Comparison of ENCODE assay signal across 8 mouse cellular contexts in genomic region chr8:117470342-117470781, GRCm38 (mm10). TPM values are rescaled to one million over a fixed set of nuclear protein-coding genes. Genes with fewer than 3 reads are reported as not detected.
DNase-seq lines count a peak whose midpoint lies in the region; ATAC-seq and TF ChIP-seq lines count a peak whose summit lies in the region.

No protein-coding gene starts in this region.

- ATAC-seq in hindbrain, embryonic 12.5 days (ENCODE audit: low FRiP score): peak; percentile 92
- peak; percentile 75 for ATAC-seq in lung, embryonic 15.5 days (ENCODE audit: borderline replicate concordance, extremely low read depth, low FRiP score, low TSS enrichment)

- TF ChIP-seq POLR2A in olfactory bulb, adult 2 months (IDR thresholded peaks at IDR 0.05; ENCODE audit: insufficient read depth, low read depth, low read length): peak; percentile 45; the same call in 1 of the 2 replicates

- WGBS in hindbrain, embryonic 12.5 days: 1% methylated on average over 7 of the region's 14 CpGs
- under 1% methylated on average over 8 of the region's 14 CpGs for WGBS in lung, embryonic 15.5 days
- WGBS in olfactory bulb, adult 2 months: 2% methylated on average over 8 of the region's 14 CpGs

- no peaks in the 10 kb centered on the region for H3K27me3 ChIP-seq in hindbrain, embryonic 12.5 days
- no peaks in the 10 kb centered on the region for H3K27me3 ChIP-seq in lung, embryonic 15.5 days

- H3K9ac ChIP-seq in hindbrain, embryonic 12.5 days: peak overlapping the region; percentile 47; the same call in 1 of the 2 replicates
- H3K9ac ChIP-seq in lung, embryonic 15.5 days: no peak overlapping the region

- peak overlapping the region; percentile 7 for H3K4me3 ChIP-seq in hindbrain, embryonic 12.5 days
- H3K4me3 ChIP-seq in lung, embryonic 15.5 days: peak overlapping the region; percentile 16
- peak overlapping the region; percentile 19 for H3K4me3 ChIP-seq in olfactory bulb, adult 2 months (ENCODE audit: insufficient read depth, low read depth, low read length)

- no peak for TF ChIP-seq CTCF in olfactory bulb, adult 2 months (IDR thresholded peaks at IDR 0.05; ENCODE audit: insufficient read depth, low read depth, low read length)

- peak overlapping the region; percentile 87 for H3K27ac ChIP-seq in hindbrain, embryonic 12.5 days
- H3K27ac ChIP-seq in lung, embryonic 15.5 days: no peak overlapping the region
- peak overlapping the region; percentile 97 for H3K27ac ChIP-seq in olfactory bulb, adult 2 months (ENCODE audit: insufficient read depth, low read depth, low read length)

- H3K9me3 ChIP-seq in hindbrain, embryonic 12.5 days (replicated peaks): no peaks in the 10 kb centered on the region
- no peaks in the 10 kb centered on the region for H3K9me3 ChIP-seq in lung, embryonic 15.5 days

- peaks cover 16% of the 10 kb centered on the region for H3K4me1 ChIP-seq in hindbrain, embryonic 12.5 days
- peaks cover 7% of the 10 kb centered on the region for H3K4me1 ChIP-seq in lung, embryonic 15.5 days
- peaks cover 13% of the 10 kb centered on the region for H3K4me1 ChIP-seq in olfactory bulb, adult 2 months (ENCODE audit: control insufficient read depth, insufficient read depth, low read length)

- H3K36me3 ChIP-seq in hindbrain, embryonic 12.5 days: no peaks in the 10 kb centered on the region
- H3K36me3 ChIP-seq in lung, embryonic 15.5 days: no peaks in the 10 kb centered on the region

- H3K4me2 ChIP-seq in hindbrain, embryonic 12.5 days (replicated peaks): peak overlapping the region; percentile 47
- peak overlapping the region; percentile 46 for H3K4me2 ChIP-seq in lung, embryonic 15.5 days

- DNase-seq in MN1 (ENCODE audit: low spot score): peak; percentile 91
- peak; percentile 46 for DNase-seq in cerebellum, adult 9-10 months
- peak; percentile 85 to 95 for DNase-seq in frontal cortex, adult 2 months (ENCODE audit: extremely low spot score in 1 of 2, low spot score in 1 of 2)
- DNase-seq in layer of hippocampus, adult 9-10 months (ENCODE audit: low spot score): peak; percentile 37
- peak; percentile 49 to 70 for DNase-seq in thymus, postnatal 36 days

RNA-seq across cellular contexts. Expression of gene Plcg2, which starts 27.7 kb away (rescaled TPM):
- polyA plus RNA-seq in frontal cortex, adult 2 months (2012; rRNA removed): 2.4 and 3.0 TPM in 2 replicates
- 2.0 and 2.2 TPM in 2 replicates for polyA plus RNA-seq in hindbrain, embryonic 12.5 days (2016; fragmentation: Nextera tagmentation; extraction: Ambion mirVana)
- polyA plus RNA-seq in lung, embryonic 15.5 days (2015; fragmentation: Nextera tagmentation; extraction: Ambion mirVana): 3.7 and 5.0 TPM in 2 replicates
- polyA plus RNA-seq in olfactory bulb, adult 2 months (2012; ENCODE audit: insufficient read depth, insufficient read length, low replicate concordance, missing spikeins): not detected in 2 replicates

Comparison
In these comparisons a context has a peak if more than half of its experiments do, and no peak if none do; other contexts are left out.
1. DNase-seq: peak in every context shown above with its lines; median percentile 91 in MN1; 90 in frontal cortex, adult 2 months; 60 in thymus, postnatal 36 days; 46 in cerebellum, adult 9-10 months; 37 in layer of hippocampus, adult 9-10 months.